Mouse (Mus musculus): ENCODE data around the gene Cdk10.

Gene Cdk10

DNA sequence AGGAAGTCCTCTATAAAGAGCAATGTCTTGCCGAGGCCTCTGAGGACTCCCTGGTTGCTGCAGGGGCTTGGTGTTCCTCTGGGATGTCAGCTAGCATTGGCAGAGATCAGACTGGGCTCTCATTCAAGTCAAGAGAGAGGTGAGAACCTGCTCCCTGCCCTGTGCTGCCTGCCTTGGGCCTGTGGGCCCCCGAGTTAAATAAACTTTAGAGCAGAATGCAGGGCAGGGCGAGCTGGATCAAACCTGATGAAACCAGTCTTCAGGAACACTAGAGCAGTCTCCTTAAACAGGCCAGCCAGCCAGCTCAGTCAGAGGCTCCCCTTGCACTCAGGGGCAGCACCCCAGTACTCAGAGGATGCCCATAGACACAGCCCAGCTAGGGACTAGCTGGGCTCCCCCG lies 47.3 kb downstream of the Cdk10 start:
- DNase-seq (ENCODE audit: low read depth) = no peak

- DNase-seq (ENCODE audit: low read depth) = no peak
These were observed 49.8 kb downstream of the Cdk10 start for GRCm38 (mm10) chr8:123274447-123274846.

DNA sequence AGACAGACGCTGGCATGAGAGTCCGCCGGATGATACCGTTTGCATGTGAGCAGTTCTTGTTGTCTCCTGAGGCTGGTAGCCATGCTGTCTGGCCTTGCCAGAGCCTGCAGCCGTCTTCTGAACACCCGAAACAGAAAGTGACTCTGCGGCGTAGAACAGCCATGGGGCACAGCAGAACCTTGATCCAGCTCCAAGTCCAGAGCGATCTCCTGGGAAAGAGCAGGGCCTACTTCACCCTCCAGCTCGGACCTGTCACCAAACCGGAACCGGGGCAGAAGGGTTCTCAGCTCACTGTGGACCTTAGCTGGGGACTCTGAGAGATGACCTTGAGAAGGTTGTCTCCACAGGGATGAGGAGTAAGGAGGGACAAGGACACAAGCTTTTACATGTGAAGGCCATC lies 50.5 kb downstream of the Cdk10 start:
- DNase-seq (ENCODE audit: low read depth) = no peak

DNA sequence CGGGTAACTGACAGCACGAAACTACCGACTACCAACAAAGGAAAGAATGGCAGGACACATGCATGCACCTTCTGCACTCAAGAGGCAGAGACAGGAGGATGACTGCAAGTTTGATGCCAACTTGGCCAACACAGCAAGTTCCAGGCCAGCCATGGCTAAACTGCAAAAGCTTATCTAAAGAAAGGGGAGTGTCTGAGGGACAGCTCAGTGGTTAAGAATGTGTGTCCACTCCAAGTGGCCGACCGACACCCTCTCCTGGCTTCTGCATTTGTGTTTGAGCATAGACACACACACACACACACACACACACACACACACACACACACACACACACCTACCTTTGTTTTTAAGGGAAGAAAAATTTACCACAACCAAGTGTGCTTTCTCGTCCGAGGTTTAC lies 53.8 kb downstream of the Cdk10 start:
- DNase-seq (ENCODE audit: low read depth) = no peak

- DNase-seq (ENCODE audit: low read depth) = no peak
These were observed 55.2 kb downstream of the Cdk10 start for GRCm38 (mm10) chr8:123279828-123280227.

DNA sequence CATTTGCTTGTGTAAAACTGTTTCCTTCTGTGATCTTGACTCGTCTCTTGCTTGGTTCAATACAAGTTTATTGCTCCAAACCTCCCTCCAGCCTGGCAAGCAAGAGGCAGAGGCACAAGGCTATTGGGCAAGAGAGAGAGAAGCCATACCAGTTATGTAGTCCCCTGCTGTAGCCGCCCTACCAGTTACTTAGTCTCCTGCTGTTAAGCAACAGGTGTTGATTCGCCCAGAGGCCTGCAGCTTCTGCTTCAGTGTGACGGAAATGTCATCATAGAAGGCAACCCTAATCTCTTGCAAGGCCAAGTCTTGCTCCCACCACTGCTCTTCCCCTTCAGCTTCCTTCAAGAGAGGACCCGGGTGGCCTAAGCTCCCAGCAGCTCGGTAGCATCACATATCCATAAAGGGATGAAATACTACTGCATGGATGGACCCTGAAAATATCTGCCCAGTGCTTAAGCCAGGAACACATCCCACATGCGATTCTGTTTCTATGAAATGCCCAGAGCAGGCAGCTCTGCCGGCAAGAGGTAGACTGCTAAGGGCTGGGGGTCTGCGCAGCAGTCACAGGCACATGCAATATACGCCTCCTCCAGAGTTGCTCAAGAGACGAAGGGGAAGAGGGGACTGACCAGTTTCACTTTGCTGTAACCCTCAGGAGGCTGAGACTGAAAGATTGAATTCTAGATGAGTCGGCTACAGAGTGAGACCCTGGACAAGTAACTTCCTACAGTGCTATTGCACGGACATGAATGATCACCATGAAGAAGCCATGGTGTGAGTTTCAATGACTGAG lies 55.9 kb downstream of the Cdk10 start:
- DNase-seq (ENCODE audit: low read depth) = no peak

Data from c-Kit-positive CD71-positive TER-119-negative erythroid progenitor cells, embryonic 14.5 days (primary cell).